24 mouse cellular contexts compared by ENCODE assay signal in the genomic region with DNA sequence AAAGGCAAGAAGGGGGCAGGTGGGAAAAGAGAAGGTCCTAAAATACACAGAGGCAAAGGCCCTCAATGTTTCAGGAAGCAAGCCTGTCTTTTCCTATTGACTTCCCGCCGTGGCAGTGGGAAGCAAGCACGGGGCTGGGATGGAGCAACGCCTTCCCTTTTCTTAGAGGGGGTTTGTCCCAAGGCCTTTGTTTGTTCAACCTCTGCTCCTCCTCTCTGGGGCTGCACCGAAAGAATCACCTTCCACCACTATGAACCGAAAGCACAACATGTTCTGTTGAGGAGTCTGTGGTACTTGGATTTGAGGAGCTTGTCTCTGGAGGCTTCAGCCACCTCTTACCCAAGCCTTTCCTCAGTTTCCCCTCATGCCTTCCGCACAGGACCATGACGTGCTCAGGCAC.
A peak's percentile ranks its signal among the peaks of the same experiment; 100 is the strongest.
DNase-seq lines count a peak whose midpoint lies in the region; ATAC-seq and TF ChIP-seq lines count a peak whose summit lies in the region.
"Had no signal": no experiment of that assay in that cellular context is flagged by ENCODE, and none has a peak within 500 bp of the region (broad histone marks: within the 10 kb centered on the region; RNA-seq: fewer than 3 reads in every experiment).

No protein-coding gene starts in this region.

- WGBS in liver, embryonic 16.5 days (ENCODE audit: insufficient replicate concordance), result 56% methylated on average over 8 of the region's 8 CpGs
- WGBS in liver, embryonic 12.5 days (ENCODE audit: insufficient replicate concordance), result 63% methylated on average over 8 of the region's 8 CpGs
- 52% methylated on average over 8 of the region's 8 CpGs for WGBS in lung, postnatal 0 days
- WGBS in stomach, postnatal 0 days, result 53% methylated on average over 8 of the region's 8 CpGs

- no peak for TF ChIP-seq CTCF in lung, postnatal 0 days (IDR thresholded peaks at IDR 0.05)
- TF ChIP-seq CTCF in stomach, postnatal 0 days (IDR thresholded peaks at IDR 0.05; ENCODE audit: low read depth), result no peak

- DNase-seq in heart, adult 11 months, result peak; percentile 84
- DNase-seq in heart, adult 9 months (ENCODE audit: low spot score in 2 of 2), result no peak
- DNase-seq in lung, postnatal 0 days (ENCODE audit: low spot score), result peak; percentile 66
- peak; percentile 66 for DNase-seq in stomach, postnatal 0 days (ENCODE audit: low spot score)
- no peak for DNase-seq in kidney, postnatal 25 days
- DNase-seq: cerebellum, adult 2 months; cerebellum, postnatal 25 days; forebrain, postnatal 0 days; gastrocnemius, postnatal 36 days; kidney, adult 11 months; kidney, postnatal 4 days; retina, postnatal 1 day; thymus, postnatal 36 days had no signal

- no peak overlapping the region for H3K4me2 ChIP-seq in liver, embryonic 16.5 days (ENCODE audit: low read depth, low read length)
- no peak overlapping the region for H3K4me2 ChIP-seq in liver, embryonic 12.5 days
- H3K4me2 ChIP-seq in lung, postnatal 0 days (replicated peaks; ENCODE audit: low read depth, low read length), result no peak overlapping the region
- H3K4me2 ChIP-seq in stomach, postnatal 0 days (replicated peaks; ENCODE audit: low read depth), result no peak overlapping the region
- H3K4me2 ChIP-seq: embryonic facial prominence, embryonic 12.5 days; heart, embryonic 11.5 days; hindbrain, embryonic 13.5 days; kidney, embryonic 15.5 days; neural tube, embryonic 13.5 days had no signal

- no peak overlapping the region for H3K4me3 ChIP-seq in liver, embryonic 16.5 days (ENCODE audit: low read depth, low read length)
- no peak overlapping the region for H3K4me3 ChIP-seq in liver, embryonic 12.5 days
- H3K4me3 ChIP-seq in lung, postnatal 0 days (ENCODE audit: low read depth, low read length), result no peak overlapping the region
- no peak overlapping the region for H3K4me3 ChIP-seq in stomach, postnatal 0 days (ENCODE audit: low read depth, low read length)
- H3K4me3 ChIP-seq: embryonic facial prominence, embryonic 12.5 days; hindbrain, embryonic 13.5 days; kidney, embryonic 15.5 days; midbrain, embryonic 10.5 days; myocyte; neural tube, embryonic 13.5 days had no signal

- peak; percentile 44; the same call in 1 of the 2 replicates for ATAC-seq in liver, embryonic 16.5 days (ENCODE audit: low read depth)
- ATAC-seq in liver, embryonic 12.5 days, result no peak
- ATAC-seq in lung, postnatal 0 days, result peak; percentile 22; the same call in 1 of the 2 replicates
- peak; percentile 64; the same call in 1 of the 2 replicates for ATAC-seq in stomach, postnatal 0 days (ENCODE audit: low FRiP score, low TSS enrichment)
- ATAC-seq: forebrain, postnatal 0 days; midbrain, embryonic 16.5 days had no signal

- no peaks in the 10 kb centered on the region for H3K9me3 ChIP-seq in liver, embryonic 16.5 days (replicated peaks; ENCODE audit: control insufficient read depth, low read length)
- no peaks in the 10 kb centered on the region for H3K9me3 ChIP-seq in liver, embryonic 12.5 days (replicated peaks)
- H3K9me3 ChIP-seq in lung, postnatal 0 days (ENCODE audit: low read length), result no peaks in the 10 kb centered on the region
- H3K9me3 ChIP-seq in stomach, postnatal 0 days (ENCODE audit: control insufficient read depth, low read length), result no peaks in the 10 kb centered on the region
- H3K9me3 ChIP-seq: embryonic facial prominence, embryonic 12.5 days; hindbrain, embryonic 13.5 days; kidney, embryonic 15.5 days; midbrain, embryonic 10.5 days; neural tube, embryonic 13.5 days had no signal

- no peak overlapping the region for H3K27ac ChIP-seq in liver, embryonic 16.5 days (ENCODE audit: low read length)
- H3K27ac ChIP-seq in liver, embryonic 12.5 days, result no peak overlapping the region
- H3K27ac ChIP-seq in lung, postnatal 0 days (ENCODE audit: low read length), result peak overlapping the region; percentile 64
- peak overlapping the region; percentile 77 for H3K27ac ChIP-seq in stomach, postnatal 0 days (replicated peaks)
- H3K27ac ChIP-seq: embryonic facial prominence, embryonic 12.5 days; hindbrain, embryonic 13.5 days; kidney, embryonic 15.5 days; macrophage; midbrain, embryonic 10.5 days; neural tube, embryonic 13.5 days had no signal

- no peak overlapping the region for H3K9ac ChIP-seq in liver, embryonic 16.5 days (ENCODE audit: low read depth, low read length)
- H3K9ac ChIP-seq in liver, embryonic 12.5 days, result no peak overlapping the region
- H3K9ac ChIP-seq in lung, postnatal 0 days (replicated peaks; ENCODE audit: low read depth), result no peak overlapping the region
- peak overlapping the region; percentile 13; the same call in 1 of the 2 replicates for H3K9ac ChIP-seq in stomach, postnatal 0 days (ENCODE audit: low read length)
- H3K9ac ChIP-seq: embryonic facial prominence, embryonic 12.5 days; forebrain, postnatal 0 days; hindbrain, embryonic 13.5 days; kidney, embryonic 15.5 days; neural tube, embryonic 13.5 days had no signal

- no peaks in the 10 kb centered on the region for H3K27me3 ChIP-seq in liver, embryonic 16.5 days (ENCODE audit: control insufficient read depth, insufficient read depth, low read depth, low read length)
- no peaks in the 10 kb centered on the region for H3K27me3 ChIP-seq in liver, embryonic 12.5 days (replicated peaks)
- no peaks in the 10 kb centered on the region for H3K27me3 ChIP-seq in lung, postnatal 0 days (replicated peaks; ENCODE audit: insufficient read depth, low read length)
- H3K27me3 ChIP-seq in stomach, postnatal 0 days (ENCODE audit: control insufficient read depth, insufficient read depth, low read length), result no peaks in the 10 kb centered on the region
- H3K27me3 ChIP-seq: embryonic facial prominence, embryonic 12.5 days; hindbrain, embryonic 13.5 days; kidney, embryonic 15.5 days had no signal

- peaks cover 2% of the 10 kb centered on the region for H3K4me1 ChIP-seq in liver, embryonic 16.5 days (ENCODE audit: control insufficient read depth, low read depth, low read length)
- peaks cover 14% of the 10 kb centered on the region for H3K4me1 ChIP-seq in liver, embryonic 12.5 days
- peaks cover 6% of the 10 kb centered on the region for H3K4me1 ChIP-seq in lung, postnatal 0 days (ENCODE audit: insufficient read depth, low read depth, low read length)
- peaks cover 13% of the 10 kb centered on the region for H3K4me1 ChIP-seq in stomach, postnatal 0 days (replicated peaks; ENCODE audit: control insufficient read depth, insufficient read depth)
- H3K4me1 ChIP-seq: embryonic facial prominence, embryonic 12.5 days; hindbrain, embryonic 13.5 days; neural tube, embryonic 13.5 days had no signal

- TF ChIP-seq EP300 in lung, postnatal 0 days (IDR thresholded peaks at IDR 0.05), result no peak
- TF ChIP-seq EP300 in stomach, postnatal 0 days (optimal IDR thresholded peaks at IDR 0.05), result no peak

- H3K36me3 ChIP-seq in liver, embryonic 16.5 days (ENCODE audit: control insufficient read depth, insufficient read depth), result no peaks in the 10 kb centered on the region
- no peaks in the 10 kb centered on the region for H3K36me3 ChIP-seq in liver, embryonic 12.5 days
- no peaks in the 10 kb centered on the region for H3K36me3 ChIP-seq in lung, postnatal 0 days (ENCODE audit: insufficient read depth, low read length)
- no peaks in the 10 kb centered on the region for H3K36me3 ChIP-seq in stomach, postnatal 0 days (ENCODE audit: control insufficient read depth, insufficient read depth, low read length)
- H3K36me3 ChIP-seq: embryonic facial prominence, embryonic 12.5 days; hindbrain, embryonic 13.5 days; kidney, embryonic 15.5 days; midbrain, embryonic 10.5 days; neural tube, embryonic 13.5 days had no signal

Comparison
In these comparisons a context has a peak if more than half of its experiments do, and no peak if none do; other contexts are left out.
1. DNase-seq: peak in heart, adult 11 months (single experiment), lung, postnatal 0 days (single experiment) and stomach, postnatal 0 days (single experiment); none in heart, adult 9 months (0 of 2) and kidney, postnatal 25 days (0 of 2).
2. H3K27ac ChIP-seq: peak in lung, postnatal 0 days (single experiment) and stomach, postnatal 0 days (single experiment); none in liver, embryonic 16.5 days (single experiment) and liver, embryonic 12.5 days (single experiment).